ENCODE assay signal across 17 mouse cellular contexts in genomic region chr9:67586489-67586888, GRCm38 (mm10). TPM values are rescaled to one million over a fixed set of nuclear protein-coding genes. Genes with fewer than 3 reads are reported as not detected.
A peak's percentile ranks its signal among the peaks of the same experiment; 100 is the strongest.
DNase-seq lines count a peak whose midpoint lies in the region; ATAC-seq and TF ChIP-seq lines count a peak whose summit lies in the region.
"Had no signal": no experiment of that assay in that cellular context is flagged by ENCODE, and none has a peak within 500 bp of the region (broad histone marks: within the 10 kb centered on the region; RNA-seq: fewer than 3 reads in every experiment).

No protein-coding gene starts in this region.

- ATAC-seq in embryonic facial prominence, embryonic 12.5 days (ENCODE audit: insufficient number of reproducible peaks, insufficient read depth, low FRiP score, low TSS enrichment): peak; percentile 35; the same call in 1 of the 2 replicates
- no peak for ATAC-seq in liver, embryonic 12.5 days
- peak; percentile 65; the same call in 1 of the 2 replicates for ATAC-seq in heart, embryonic 11.5 days (replicated peaks; ENCODE audit: insufficient number of reproducible peaks, low FRiP score, low TSS enrichment)
- peak; percentile 68; the same call in 1 of the 2 replicates for ATAC-seq in limb, embryonic 15.5 days (ENCODE audit: insufficient number of reproducible peaks, low FRiP score, low TSS enrichment, low read depth)
- ATAC-seq in liver, postnatal 0 days: no peak
- ATAC-seq: forebrain, embryonic 16.5 days; hindbrain, postnatal 0 days had no signal

- TF ChIP-seq CTCF in liver, postnatal 0 days (IDR thresholded peaks at IDR 0.05; ENCODE audit: low read depth): no peak

- no peak for TF ChIP-seq EP300 in liver, postnatal 0 days (IDR thresholded peaks at IDR 0.05; ENCODE audit: low read depth)

- no peak for DNase-seq in embryonic facial prominence, embryonic 10.5 days (ENCODE audit: low spot score)
- DNase-seq in liver: peak; percentile 9
- DNase-seq in layer of hippocampus, adult 11-12 months (ENCODE audit: low spot score): no peak
- DNase-seq in liver, postnatal 0 days: no peak
- DNase-seq: adrenal gland, adult 8-10 months; cerebellum, postnatal 10 days; gastrocnemius, postnatal 14 days; spleen, adult 18-20 months had no signal

- H3K4me1 ChIP-seq in embryonic facial prominence, embryonic 12.5 days: 0 out of 2 replicates have a peak, but pooled peaks cover 4% of the 10 kb centered on the region
- peaks cover 13% of the 10 kb centered on the region for H3K4me1 ChIP-seq in embryonic facial prominence, embryonic 10.5 days
- H3K4me1 ChIP-seq in liver, embryonic 12.5 days: peaks cover 4% of the 10 kb centered on the region; the same call in 1 of the 2 replicates
- H3K4me1 ChIP-seq in heart, embryonic 11.5 days (ENCODE audit: control insufficient read depth, insufficient read depth, low read length): peaks cover 49% of the 10 kb centered on the region
- peaks cover 8% of the 10 kb centered on the region; the same call in 1 of the 2 replicates for H3K4me1 ChIP-seq in limb, embryonic 15.5 days
- H3K4me1 ChIP-seq in liver, postnatal 0 days (ENCODE audit: insufficient read depth): no peaks in the 10 kb centered on the region
- H3K4me1 ChIP-seq: liver, embryonic 15.5 days; midbrain, embryonic 12.5 days had no signal

- H3K9me3 ChIP-seq in embryonic facial prominence, embryonic 12.5 days: no peaks in the 10 kb centered on the region
- no peaks in the 10 kb centered on the region for H3K9me3 ChIP-seq in embryonic facial prominence, embryonic 10.5 days
- no peaks in the 10 kb centered on the region for H3K9me3 ChIP-seq in liver, embryonic 12.5 days (replicated peaks)
- H3K9me3 ChIP-seq in heart, embryonic 11.5 days (replicated peaks; ENCODE audit: control insufficient read depth, low read length): no peaks in the 10 kb centered on the region
- no peaks in the 10 kb centered on the region for H3K9me3 ChIP-seq in limb, embryonic 15.5 days
- no peaks in the 10 kb centered on the region for H3K9me3 ChIP-seq in liver, postnatal 0 days (ENCODE audit: low read length)
- H3K9me3 ChIP-seq: liver, embryonic 15.5 days; midbrain, embryonic 12.5 days had no signal

- H3K9ac ChIP-seq in embryonic facial prominence, embryonic 12.5 days: no peak overlapping the region
- no peak overlapping the region for H3K9ac ChIP-seq in liver, embryonic 12.5 days
- no peak overlapping the region for H3K9ac ChIP-seq in heart, embryonic 11.5 days (ENCODE audit: low read depth, low read length)
- no peak overlapping the region for H3K9ac ChIP-seq in limb, embryonic 15.5 days
- H3K9ac ChIP-seq in liver, postnatal 0 days (replicated peaks): no peak overlapping the region
- H3K9ac ChIP-seq: liver, embryonic 15.5 days; midbrain, embryonic 12.5 days had no signal

- no peak overlapping the region for H3K27ac ChIP-seq in embryonic facial prominence, embryonic 12.5 days
- H3K27ac ChIP-seq in embryonic facial prominence, embryonic 10.5 days (replicated peaks): no peak overlapping the region
- H3K27ac ChIP-seq in liver, embryonic 12.5 days: no peak overlapping the region
- H3K27ac ChIP-seq in heart, embryonic 11.5 days (ENCODE audit: low read depth, low read length): peak overlapping the region; percentile 36; the same call in 1 of the 2 replicates
- no peak overlapping the region for H3K27ac ChIP-seq in limb, embryonic 15.5 days
- no peak overlapping the region for H3K27ac ChIP-seq in liver, postnatal 0 days (ENCODE audit: low read depth)
- H3K27ac ChIP-seq: hindbrain, postnatal 0 days; left cerebral cortex, adult 2 months; liver, embryonic 15.5 days; midbrain, embryonic 12.5 days had no signal

- H3K27me3 ChIP-seq in embryonic facial prominence, embryonic 12.5 days: no peaks in the 10 kb centered on the region
- H3K27me3 ChIP-seq in embryonic facial prominence, embryonic 10.5 days (replicated peaks; ENCODE audit: low read depth, poor library complexity, severe bottlenecking): no peaks in the 10 kb centered on the region
- no peaks in the 10 kb centered on the region for H3K27me3 ChIP-seq in liver, embryonic 12.5 days (replicated peaks)
- no peaks in the 10 kb centered on the region for H3K27me3 ChIP-seq in heart, embryonic 11.5 days (ENCODE audit: control insufficient read depth, insufficient read depth, low read length)
- no peaks in the 10 kb centered on the region for H3K27me3 ChIP-seq in limb, embryonic 15.5 days
- H3K27me3 ChIP-seq in liver, postnatal 0 days (ENCODE audit: insufficient read depth, low read length): no peaks in the 10 kb centered on the region
- H3K27me3 ChIP-seq: liver, embryonic 15.5 days; midbrain, embryonic 12.5 days had no signal

- H3K4me2 ChIP-seq in embryonic facial prominence, embryonic 12.5 days (replicated peaks): no peak overlapping the region
- H3K4me2 ChIP-seq in liver, embryonic 12.5 days: no peak overlapping the region
- peak overlapping the region; percentile 27 for H3K4me2 ChIP-seq in heart, embryonic 11.5 days
- no peak overlapping the region for H3K4me2 ChIP-seq in limb, embryonic 15.5 days
- no peak overlapping the region for H3K4me2 ChIP-seq in liver, postnatal 0 days (ENCODE audit: low read depth, low read length)
- H3K4me2 ChIP-seq: liver, embryonic 15.5 days; midbrain, embryonic 12.5 days had no signal

- WGBS in embryonic facial prominence, embryonic 12.5 days: 73% methylated on average over 1 of the region's 1 CpGs
- 91% methylated on average over 1 of the region's 1 CpGs for WGBS in embryonic facial prominence, embryonic 10.5 days
- WGBS in liver, embryonic 12.5 days (ENCODE audit: insufficient replicate concordance): 59% methylated on average over 1 of the region's 1 CpGs
- 26% methylated on average over 1 of the region's 1 CpGs for WGBS in heart, embryonic 11.5 days (ENCODE audit: insufficient replicate concordance)
- 66% methylated on average over 1 of the region's 1 CpGs for WGBS in limb, embryonic 15.5 days
- 75% methylated on average over 1 of the region's 1 CpGs for WGBS in liver, postnatal 0 days (ENCODE audit: insufficient replicate concordance)

- H3K4me3 ChIP-seq in embryonic facial prominence, embryonic 12.5 days: no peak overlapping the region
- no peak overlapping the region for H3K4me3 ChIP-seq in embryonic facial prominence, embryonic 10.5 days
- H3K4me3 ChIP-seq in liver, embryonic 12.5 days: no peak overlapping the region
- no peak overlapping the region for H3K4me3 ChIP-seq in heart, embryonic 11.5 days (ENCODE audit: low read depth, low read length)
- no peak overlapping the region for H3K4me3 ChIP-seq in limb, embryonic 15.5 days
- no peak overlapping the region for H3K4me3 ChIP-seq in liver, postnatal 0 days (ENCODE audit: low read depth, low read length)
- H3K4me3 ChIP-seq: left cerebral cortex, adult 2 months; liver, embryonic 15.5 days; midbrain, embryonic 12.5 days had no signal

- H3K36me3 ChIP-seq in embryonic facial prominence, embryonic 12.5 days: no peaks in the 10 kb centered on the region
- H3K36me3 ChIP-seq in embryonic facial prominence, embryonic 10.5 days (replicated peaks): no peaks in the 10 kb centered on the region
- H3K36me3 ChIP-seq in liver, embryonic 12.5 days: no peaks in the 10 kb centered on the region
- no peaks in the 10 kb centered on the region for H3K36me3 ChIP-seq in heart, embryonic 11.5 days (ENCODE audit: control insufficient read depth, insufficient read depth, low read length)
- H3K36me3 ChIP-seq in limb, embryonic 15.5 days: no peaks in the 10 kb centered on the region
- H3K36me3 ChIP-seq in liver, postnatal 0 days (replicated peaks; ENCODE audit: insufficient read depth, low read length): no peaks in the 10 kb centered on the region
- H3K36me3 ChIP-seq: liver, embryonic 15.5 days; midbrain, embryonic 12.5 days had no signal

RNA-seq across cellular contexts. Expression of gene Tln2, which starts 27.0 kb away (rescaled TPM):
- polyA plus RNA-seq in embryonic facial prominence, embryonic 12.5 days (2016; fragmentation: Nextera tagmentation; extraction: Ambion mirVana): 35.3 and 37.0 TPM in 2 replicates
- 36.2 and 40.7 TPM in 2 replicates for polyA plus RNA-seq in embryonic facial prominence, embryonic 10.5 days (2016; fragmentation: Nextera tagmentation; extraction: Ambion mirVana)
- 5.0 and 5.2 TPM in 2 replicates for polyA plus RNA-seq in liver, embryonic 12.5 days (2016; fragmentation: Nextera tagmentation; extraction: Ambion mirVana)
- 32.7 and 43.8 TPM in 2 replicates for polyA plus RNA-seq in heart, embryonic 11.5 days (2014; fragmentation: Nextera tagmentation; extraction: Ambion mirVana)
- 28.6 and 30.7 TPM in 2 replicates for polyA plus RNA-seq in limb, embryonic 15.5 days (2015; fragmentation: Nextera tagmentation; extraction: Ambion mirVana)
- polyA plus RNA-seq in liver, postnatal 0 days (2015; fragmentation: Nextera tagmentation; extraction: Ambion mirVana): 2.8 and 3.5 TPM in 2 replicates

Comparison
In these comparisons a context has a peak if more than half of its experiments do, and no peak if none do; other contexts are left out.
1. ATAC-seq: peak in embryonic facial prominence, embryonic 12.5 days (single experiment), heart, embryonic 11.5 days (single experiment) and limb, embryonic 15.5 days (single experiment); none in liver, embryonic 12.5 days (single experiment) and liver, postnatal 0 days (single experiment).